Mouse (Mus musculus): ENCODE results near the gene Ptpa. TPM values are rescaled to one million over a fixed set of nuclear protein-coding genes. Genes with fewer than 3 reads are reported as not detected.
"Not testable (repeated sequence)": the region's sequence is repeated elsewhere in the genome, so short reads cannot be mapped to it uniquely, and the experiment has no call there.

Ptpa gene
- total RNA-seq, 2 experiments from 2014 or later, result 143 to 147 TPM

DNA sequence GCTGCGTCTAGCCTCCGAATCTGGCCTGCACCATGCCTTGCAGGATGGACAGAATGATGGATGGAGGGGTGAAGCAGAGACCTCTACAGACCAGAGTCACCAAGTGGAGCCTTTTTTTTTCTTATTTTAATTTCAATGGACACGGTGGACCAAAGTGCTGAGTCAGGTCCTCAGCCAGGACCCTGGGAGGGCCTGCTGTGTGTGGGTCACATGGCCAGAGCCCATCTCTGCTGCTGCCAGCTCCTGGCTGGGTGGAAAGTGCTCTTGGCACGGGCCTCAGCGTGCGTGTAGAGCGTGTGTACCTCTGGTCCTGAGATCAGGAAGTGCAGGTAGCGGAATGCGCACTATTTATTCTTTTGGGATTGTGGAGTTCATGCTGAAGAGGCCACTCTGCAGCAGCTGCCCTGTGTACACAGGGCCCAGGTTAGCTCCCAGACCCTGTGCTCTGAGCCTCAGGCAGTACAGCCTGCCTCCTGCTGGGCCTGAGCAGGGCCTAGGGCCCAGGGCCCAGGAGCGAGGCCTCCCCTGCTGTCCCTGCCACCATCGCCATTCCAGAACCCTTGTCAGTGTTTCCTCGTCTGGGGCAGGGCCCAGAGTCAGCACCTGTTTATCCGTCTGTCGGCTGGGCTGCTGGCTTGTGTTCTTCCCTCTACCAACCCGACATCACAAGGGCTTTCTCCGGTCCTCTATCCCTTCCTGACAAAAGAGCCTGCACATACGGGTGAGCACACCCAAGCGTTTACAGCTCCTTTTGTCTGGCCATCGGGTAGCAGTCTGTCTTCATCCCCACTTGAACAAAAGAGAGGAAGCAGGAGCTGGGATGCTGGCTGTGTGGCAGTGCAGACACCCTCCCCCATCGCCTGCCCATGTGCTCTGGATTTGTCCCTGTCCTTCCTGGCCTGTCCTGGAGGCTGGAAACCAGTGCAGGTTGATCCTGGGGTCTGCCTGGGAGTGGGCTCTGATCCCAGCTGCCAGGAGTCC lies 16.4 kb upstream of the Ptpa start:
- intact Hi-C loops (cut with DNase I), result no loop called here
- DNase-seq (ENCODE audit: low spot score in 2 of 2), result no peak

GRCm38 (mm10) chr2:30401581-30401980 lies 14.3 kb upstream of the Ptpa start:
- intact Hi-C loops (cut with DNase I), result no loop called here

GRCm38 (mm10) chr2:30402351-30402826 lies 13.4 kb upstream of the Ptpa start:
- DNase-seq (ENCODE audit: low spot score in 2 of 2), result no peak
- intact Hi-C loops (cut with DNase I), result no loop called here

More at GRCm38 (mm10) chr2:30401581-30401980, 14.3 kb upstream of the Ptpa start:
- DNase-seq (ENCODE audit: low spot score in 2 of 2), result no peak

- intact Hi-C loops (cut with DNase I), result no loop called here
- no peak for DNase-seq (ENCODE audit: low spot score in 2 of 2)
Measured at GRCm38 (mm10) chr2:30402843-30403242, 13.0 kb upstream of the Ptpa start.

- DNase-seq (ENCODE audit: low spot score in 2 of 2), result no peak
- intact Hi-C loops (cut with DNase I), result no loop called here
Measured at GRCm38 (mm10) chr2:30403870-30404269, 12.0 kb upstream of the Ptpa start.

GRCm38 (mm10) chr2:30407221-30407620 lies 8.6 kb upstream of the Ptpa start:
- intact Hi-C loops (cut with DNase I), result no loop called here
- DNase-seq (ENCODE audit: low spot score in 2 of 2), result no peak

GRCm38 (mm10) chr2:30407778-30408177 lies 8.1 kb upstream of the Ptpa start:
- intact Hi-C loops (cut with DNase I), result no loop called here
- DNase-seq (ENCODE audit: low spot score in 2 of 2), result no peak

GRCm38 (mm10) chr2:30408452-30409100 lies 7.3 kb upstream of the Ptpa start:
- DNase-seq (ENCODE audit: low spot score in 2 of 2), result no peak
- intact Hi-C loops (cut with DNase I), result no loop called here

DNA sequence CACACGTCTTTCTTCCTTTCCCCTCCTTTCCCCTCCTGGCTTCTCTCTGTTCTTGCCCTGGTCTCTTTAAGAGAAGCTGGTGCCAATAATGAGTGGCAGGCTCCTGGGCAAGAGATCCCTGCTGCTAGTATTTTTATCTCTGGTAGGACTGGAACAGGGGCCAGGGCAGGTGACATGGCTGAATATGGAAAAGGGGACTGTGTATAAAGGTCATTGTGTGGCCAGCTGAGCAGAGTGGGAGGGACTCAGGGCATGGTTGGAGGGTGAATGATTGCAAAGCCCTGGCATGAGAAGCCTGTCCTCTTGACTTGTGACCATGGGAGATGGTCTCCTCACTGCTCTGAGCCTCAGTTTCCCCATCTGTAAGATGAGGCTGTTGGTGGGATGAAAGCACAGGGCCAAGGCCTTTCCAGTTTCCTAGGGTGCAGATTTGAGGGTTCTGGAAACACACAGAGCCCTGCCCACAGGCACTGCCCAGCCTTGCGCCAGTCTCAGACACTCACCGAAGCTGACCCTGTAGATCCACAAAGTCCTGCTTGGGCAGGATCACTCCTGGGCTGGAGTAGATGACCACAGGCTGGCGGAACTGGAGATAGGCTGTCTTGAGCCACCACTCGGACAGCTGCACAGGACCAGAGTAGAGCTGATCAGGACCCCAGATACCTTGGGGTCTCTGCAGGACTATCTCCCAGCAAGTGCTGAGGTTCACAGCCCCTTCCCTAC lies 6.2 kb upstream of the Ptpa start:
- intact Hi-C loops (cut with DNase I), result no loop called here
- DNase-seq (ENCODE audit: low spot score in 2 of 2), result no peak

DNA sequence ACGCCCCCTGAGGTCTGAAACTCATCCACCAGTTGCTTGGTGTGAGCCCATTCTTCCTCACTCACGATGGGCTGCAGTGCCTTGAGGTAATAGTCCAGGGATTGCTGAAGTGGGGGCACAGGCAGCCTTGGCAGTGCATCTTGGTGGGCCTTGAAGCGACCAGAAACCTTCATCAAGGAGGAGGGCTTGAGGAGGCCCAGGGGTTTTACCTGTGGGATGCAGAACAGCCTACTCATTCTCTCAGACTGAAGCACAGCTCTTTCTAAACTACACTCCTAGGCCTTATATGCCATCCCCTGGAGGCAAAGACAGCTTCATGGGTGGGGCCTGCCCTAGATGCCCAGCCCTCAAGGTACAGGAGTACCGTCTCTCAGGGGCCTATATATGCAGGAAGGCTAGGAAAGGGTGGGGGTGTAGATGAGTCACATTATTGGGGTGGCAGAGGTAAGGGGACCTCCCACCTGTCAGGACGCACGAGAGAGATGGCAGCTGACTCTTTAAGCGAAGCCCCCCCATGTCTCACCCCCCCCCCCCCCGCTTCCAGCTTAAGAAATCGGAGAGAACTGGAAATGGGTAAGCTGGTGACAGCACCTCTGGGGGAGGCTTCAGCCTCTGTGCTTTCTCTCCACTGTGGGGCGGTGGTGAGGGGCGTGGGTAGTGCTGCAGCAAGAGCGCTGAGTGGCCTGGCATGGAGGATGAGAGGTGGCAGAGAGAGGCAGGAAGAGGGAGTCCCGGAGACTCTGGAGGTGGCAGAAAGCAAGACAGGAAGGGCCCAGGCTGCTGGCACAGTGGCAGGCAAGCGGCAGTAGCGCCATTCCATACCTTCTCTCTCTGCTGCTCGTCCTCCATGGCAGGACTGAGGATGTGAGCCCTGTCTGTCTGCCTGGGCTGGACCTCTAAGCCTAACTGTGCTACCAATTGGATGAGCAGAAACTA lies 2.5 kb upstream of the Ptpa start:
- intact Hi-C loops (cut with DNase I), result no loop called here
- DNase-seq (ENCODE audit: low spot score in 2 of 2), result peak; percentile 58 to 78

GRCm38 (mm10) chr2:30414101-30414500 lies 1.7 kb upstream of the Ptpa start:
- intact Hi-C loops (cut with DNase I), result no loop called here
- DNase-seq (ENCODE audit: low spot score in 2 of 2), result no peak

DNA sequence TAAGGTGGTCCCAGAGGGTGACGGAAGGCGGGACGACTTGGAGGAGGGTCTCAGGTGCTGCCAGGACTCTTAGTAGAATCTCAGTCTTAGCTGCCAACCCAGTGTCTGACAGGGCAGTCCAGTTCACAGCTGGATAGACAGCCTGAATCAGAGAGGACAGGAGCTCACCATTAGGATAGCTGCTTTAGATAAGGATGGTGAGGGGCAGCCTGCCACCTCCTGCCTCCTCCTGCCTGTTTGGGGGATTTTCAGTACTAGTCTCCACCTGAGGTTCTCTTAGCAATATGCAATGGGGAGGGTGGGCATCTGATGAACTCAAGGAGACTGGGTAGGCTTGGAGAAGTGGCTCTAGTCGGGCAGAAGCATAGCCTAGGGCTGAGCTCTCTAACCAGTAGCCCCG lies 1.2 kb upstream of the Ptpa start:
- no peak for DNase-seq (ENCODE audit: low spot score in 2 of 2)
- intact Hi-C loops (cut with DNase I), result no loop called here

DNA sequence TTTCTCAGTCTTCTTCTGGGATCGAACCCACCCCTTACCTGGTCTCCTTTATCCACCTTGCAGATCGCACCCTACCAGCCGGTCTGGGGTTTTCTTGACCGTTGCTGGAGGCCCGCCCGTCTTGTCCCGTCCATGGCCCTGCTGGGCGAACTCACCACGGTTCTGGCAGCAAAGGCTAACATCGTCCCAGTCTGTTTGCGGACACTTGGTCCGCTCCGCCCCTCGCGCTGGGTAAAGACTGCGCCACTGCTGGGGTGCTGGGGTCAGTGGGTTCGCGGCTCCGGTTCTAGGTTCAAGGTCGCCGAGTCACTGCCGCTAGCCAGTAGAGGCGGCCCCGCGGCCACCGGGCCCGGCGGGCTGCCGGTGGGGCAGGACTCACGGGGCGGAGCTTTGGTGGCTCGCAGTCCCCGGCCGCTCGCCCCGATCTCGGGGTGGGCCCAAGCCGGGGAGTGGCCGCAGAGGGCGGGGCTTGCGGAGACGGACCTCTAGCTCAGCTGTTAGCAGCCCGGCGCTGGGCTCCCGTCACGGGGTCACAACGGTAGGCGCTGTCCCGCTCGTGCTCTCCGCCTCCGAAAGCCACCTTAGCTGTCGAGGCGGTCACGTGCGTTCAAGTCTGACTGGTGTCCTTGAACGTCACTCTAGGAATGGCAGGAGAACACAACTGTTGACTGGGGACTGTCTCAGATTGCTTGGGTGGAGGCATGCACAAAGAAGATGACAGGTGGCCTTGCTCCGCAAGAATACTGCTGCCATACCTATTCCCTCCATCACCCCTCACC lies 493 bp upstream of the Ptpa start, which contains the start of gene Crat:
Gene Crat (minus strand): TSS at position 657 of the 779 bp plus-strand sequence.
- intact Hi-C loops (cut with DNase I), result no loop called here
- DNase-seq (ENCODE audit: low spot score in 2 of 2), result peak; percentile 90 to 92

DNA sequence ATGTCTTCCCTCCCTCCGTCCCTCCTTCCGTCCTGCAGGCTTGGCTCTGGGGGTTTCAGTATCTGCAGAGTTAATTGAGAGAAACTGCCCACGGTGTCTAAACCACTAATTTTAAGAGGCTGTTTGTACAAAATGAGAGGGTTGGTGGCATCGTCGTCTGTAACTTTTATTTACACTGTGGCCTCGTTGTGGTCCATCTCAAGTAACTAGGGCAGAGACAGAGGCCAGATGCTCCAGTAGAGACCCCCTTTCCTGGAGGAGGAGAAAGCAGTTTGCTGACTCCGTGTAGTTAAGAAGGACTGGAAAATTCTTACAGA lies 768 bp downstream of the Ptpa start:
- DNase-seq (ENCODE audit: low spot score in 2 of 2), result no peak
- intact Hi-C loops (cut with DNase I), result no loop called here

- DNase-seq (ENCODE audit: low spot score in 2 of 2); intact Hi-C loops (cut with DNase I): not testable (repeated sequence)
Measured at GRCm38 (mm10) chr2:30417154-30417553, 1.3 kb downstream of the Ptpa start.

- intact Hi-C loops (cut with DNase I), result no loop called here
- DNase-seq (ENCODE audit: low spot score in 2 of 2), result no peak
Measured at GRCm38 (mm10) chr2:30417595-30418165, 1.8 kb downstream of the Ptpa start.

DNA sequence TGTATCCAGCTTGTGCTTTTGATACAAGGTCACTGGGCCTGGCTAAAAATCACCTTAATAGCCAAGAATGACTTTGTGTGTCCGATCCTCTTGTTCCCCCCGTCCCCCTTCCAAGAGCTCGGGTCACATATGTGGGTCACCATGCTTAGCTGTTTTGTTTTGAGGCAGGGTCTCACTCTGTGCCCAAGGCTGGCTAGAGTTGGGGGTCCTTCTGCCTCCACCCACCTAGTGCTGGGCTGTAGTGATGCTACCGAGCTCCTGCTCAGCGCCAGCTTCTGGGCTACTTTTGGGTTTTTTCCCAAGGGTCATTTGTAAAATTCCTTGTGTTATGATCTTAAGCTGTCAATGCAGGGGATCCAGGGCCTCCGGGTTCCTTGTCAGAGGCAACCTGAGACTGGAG lies 2.4 kb downstream of the Ptpa start:
- intact Hi-C loops (cut with DNase I), result no loop called here
- DNase-seq (ENCODE audit: low spot score in 2 of 2), result no peak

GRCm38 (mm10) chr2:30419112-30419511 lies 3.3 kb downstream of the Ptpa start:
- intact Hi-C loops (cut with DNase I), result no loop called here
- no peak for DNase-seq (ENCODE audit: low spot score in 2 of 2)

Data from left cerebral cortex, postnatal 14 days (tissue).